Mouse (Mus musculus) urinary bladder, postnatal 14 days (tissue): ENCODE results near the gene Olfr705.
"Not testable (repeated sequence)": the region's sequence is repeated elsewhere in the genome, so short reads cannot be mapped to it uniquely, and the experiment has no call there.

Source experiments
- DNase-seq: peaks from one replicate; pipeline ENCODE4 v3.0.0; 2021; ENCODE audit warnings: low spot score

The Olfr705 gene

DNA sequence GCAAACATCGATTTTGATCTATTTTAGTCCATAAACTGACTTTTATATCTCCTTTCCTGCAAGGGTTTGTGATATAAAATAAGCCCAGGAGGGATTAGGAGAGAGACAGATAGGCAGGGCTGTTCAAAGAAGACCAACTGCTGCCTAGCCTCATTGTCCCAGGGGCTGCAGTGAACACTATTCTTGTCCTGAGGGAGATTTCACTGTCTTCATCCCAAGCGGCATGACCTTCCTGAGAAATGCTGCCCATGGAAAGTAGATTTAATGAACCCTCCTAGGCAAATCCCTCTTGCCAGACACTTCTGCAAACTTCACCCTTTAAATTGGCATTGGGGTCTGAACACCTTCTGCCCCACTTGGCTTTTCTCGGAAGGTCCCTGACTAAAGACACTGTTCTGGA lies at the start of gene Olfr705:
Olfr705 (minus strand) TSS at position 101 of the 400 bp plus-strand sequence.
- DNase-seq: no peak

DNA sequence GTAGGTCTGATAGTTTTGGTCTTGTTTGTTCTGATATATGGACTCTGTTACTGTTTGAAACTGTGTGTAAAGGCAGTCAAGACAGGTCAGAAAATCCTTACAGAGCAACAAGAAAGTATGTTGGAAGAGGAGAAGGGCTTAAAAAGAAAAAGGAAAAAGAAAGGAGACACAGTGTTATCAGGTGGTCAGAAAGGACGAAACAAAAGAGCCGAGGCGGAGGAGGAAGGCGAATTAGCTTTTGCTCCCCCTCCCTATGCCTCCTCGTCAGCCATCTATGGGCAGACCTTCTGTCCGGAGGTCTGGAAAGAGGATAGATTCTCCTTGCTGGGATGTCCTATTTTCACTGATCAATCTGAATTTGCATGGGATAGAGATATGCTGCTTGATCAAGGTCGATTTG lies 44.3 kb upstream of the Olfr705 start:
- not testable (repeated sequence) for DNase-seq

DNA sequence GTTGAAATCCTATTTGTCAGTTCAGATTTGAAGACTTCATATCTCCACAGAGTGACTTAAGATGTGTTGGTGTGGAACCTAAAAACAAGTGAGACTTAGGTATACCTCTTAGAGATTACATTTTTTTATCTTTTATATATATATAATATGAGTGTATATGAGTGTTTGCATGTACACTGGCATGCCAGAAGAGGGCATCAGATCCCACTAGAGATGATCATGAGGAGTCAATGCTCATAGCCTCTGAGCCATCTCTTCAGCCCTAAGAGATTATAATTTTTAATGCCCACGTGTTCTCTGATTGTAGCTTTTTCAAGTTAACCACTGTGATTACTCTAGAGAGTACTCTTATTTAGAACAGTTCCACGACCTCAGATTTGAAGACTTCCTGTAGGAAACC lies 31.0 kb upstream of the Olfr705 start, which contains the start of gene Olfr1532-ps1:
Olfr1532-ps1 (plus strand) TSS at position 326 of the 400 bp plus-strand sequence.
- no peak for DNase-seq

DNA sequence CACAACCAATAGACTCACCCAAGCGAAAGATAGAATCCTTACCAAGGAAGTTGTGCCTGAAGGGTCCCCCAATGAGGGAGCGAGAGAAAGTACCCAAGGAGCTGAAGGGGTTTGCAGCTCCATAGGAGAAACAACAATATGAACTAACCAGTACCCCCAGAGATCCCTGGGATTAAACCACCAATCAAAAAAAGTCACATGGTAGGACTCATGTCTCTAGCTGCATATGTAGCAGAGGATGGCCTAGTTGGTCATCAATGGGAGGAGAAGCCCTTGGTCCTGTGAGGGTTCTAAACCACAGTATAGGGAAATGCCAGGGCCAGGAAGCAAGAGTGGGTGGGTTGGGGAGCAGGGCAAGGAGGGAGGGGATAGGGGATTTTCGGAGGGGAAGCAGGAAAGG lies 24.4 kb upstream of the Olfr705 start, which contains the start of gene Olfr707:
Olfr707 (minus strand) TSS at position 101 of the 400 bp plus-strand sequence.
- not testable (repeated sequence) for DNase-seq

DNA sequence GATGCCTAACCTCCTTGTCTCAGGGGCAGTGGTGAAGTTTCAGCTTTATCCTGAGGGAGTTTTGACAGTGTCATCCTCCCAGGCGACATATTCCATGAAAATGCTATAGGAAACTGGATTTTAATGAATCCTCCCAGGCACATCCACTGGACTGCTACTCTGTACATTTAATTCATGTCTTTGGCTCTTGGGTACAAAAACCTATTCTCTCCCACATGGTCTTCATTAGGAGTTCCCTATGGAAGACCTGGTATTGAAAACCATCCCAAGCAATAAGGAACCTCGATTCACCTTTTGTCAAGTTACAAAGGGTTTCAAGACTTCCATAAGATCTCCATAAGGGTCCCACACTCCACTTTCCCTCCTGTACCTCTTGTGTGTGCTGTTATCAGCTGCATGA lies 11.4 kb upstream of the Olfr705 start, which contains the start of gene Olfr706:
Olfr706 (minus strand) TSS at position 101 of the 400 bp plus-strand sequence.
- no peak for DNase-seq

DNA sequence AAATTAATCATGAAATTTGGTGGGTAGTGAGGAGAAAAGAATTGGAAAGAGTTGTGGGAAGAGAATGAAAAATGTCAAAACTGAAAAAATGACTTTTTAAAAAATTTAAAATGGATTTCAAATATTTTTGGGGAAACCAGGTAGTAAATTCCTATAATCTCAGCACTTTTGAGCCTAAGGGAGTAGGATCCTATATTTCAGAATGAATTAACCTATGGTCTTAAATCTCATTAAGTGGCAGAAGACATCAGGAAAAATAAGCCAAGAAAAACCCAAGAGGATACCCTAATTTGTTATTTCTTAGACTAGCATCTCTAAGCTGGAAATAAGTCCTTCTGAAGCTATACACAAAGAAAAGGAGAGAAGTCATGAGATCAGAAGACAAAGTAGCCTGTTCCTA lies 13.8 kb downstream of the Olfr705 start, which contains the start of gene Olfr704:
Olfr704 (plus strand) TSS at position 301 of the 400 bp plus-strand sequence.
- no peak for DNase-seq

DNA sequence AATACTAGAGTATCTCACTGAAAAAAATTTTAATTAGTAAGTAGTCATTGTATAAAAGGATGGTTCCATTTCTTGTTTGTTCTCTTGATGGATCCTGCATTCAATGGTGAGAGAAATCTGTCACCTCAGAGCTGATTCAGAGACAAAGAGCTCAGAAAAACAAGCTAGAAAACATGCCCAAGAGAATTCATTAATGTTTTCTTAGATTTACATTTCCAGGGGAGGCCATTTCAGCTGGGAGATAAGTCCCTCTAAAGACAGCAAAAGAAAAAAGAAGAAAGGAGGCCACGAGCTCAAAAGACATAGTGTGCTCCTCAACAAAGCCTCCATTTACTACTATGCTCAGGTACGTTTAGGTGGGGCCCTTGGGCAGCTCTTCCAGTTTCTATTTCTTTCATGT lies 33.6 kb downstream of the Olfr705 start, which contains the start of gene Olfr703:
Olfr703 (plus strand) TSS at position 301 of the 400 bp plus-strand sequence.
- no peak for DNase-seq

DNA sequence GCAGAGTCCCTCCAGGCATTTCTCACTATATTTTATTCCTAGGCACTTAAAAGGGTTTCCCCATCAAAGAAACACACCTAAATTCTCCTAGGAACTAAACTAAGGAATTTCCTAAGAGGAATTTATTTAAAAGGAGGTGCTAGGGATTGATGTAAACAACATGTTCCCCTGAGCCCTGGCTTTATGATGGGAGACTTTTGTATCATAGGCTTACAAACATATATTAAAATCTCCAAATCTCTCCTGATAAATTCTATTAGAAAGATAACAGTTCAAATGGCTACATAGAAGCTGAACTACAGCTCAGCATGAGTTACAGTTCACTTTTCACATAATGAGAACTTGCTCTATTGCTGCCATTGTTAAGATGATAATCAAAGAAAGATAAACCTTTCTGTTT lies 42.9 kb downstream of the Olfr705 start, which contains the start of gene Olfr702:
Olfr702 (minus strand) TSS at position 101 of the 400 bp plus-strand sequence.
- no peak for DNase-seq
